Mouse (Mus musculus): Measurements from ENCODE around the gene Trat1.

The Trat1 gene

GRCm38 (mm10) chr16:48771971-48772445, at the start of gene Trat1:
Gene Trat1 (minus strand): TSS chr16:48772021.
- in situ Hi-C loops (cut with MboI; ENCODE audit: unreplicated experiment in 2 of 2): no loop called here

- in situ Hi-C loops (cut with MboI; ENCODE audit: unreplicated experiment in 2 of 2): no loop called here
Measured at GRCm38 (mm10) chr16:48818524-48818923, 46.7 kb upstream of the Trat1 start.

GRCm38 (mm10) chr16:48816695-48817094, 44.9 kb upstream of the Trat1 start, which contains the start of gene Retnlb:
Gene Retnlb (plus strand): TSS chr16:48816856.
- in situ Hi-C loops (cut with MboI; ENCODE audit: unreplicated experiment in 2 of 2): no loop called here

GRCm38 (mm10) chr16:48811881-48812436, 40.1 kb upstream of the Trat1 start:
- in situ Hi-C loops (cut with MboI; ENCODE audit: unreplicated experiment in 2 of 2): no loop called here

- in situ Hi-C loops (cut with MboI; ENCODE audit: unreplicated experiment in 2 of 2): no loop called here
Measured at GRCm38 (mm10) chr16:48809374-48809773, 37.6 kb upstream of the Trat1 start.

- in situ Hi-C loops (cut with MboI; ENCODE audit: unreplicated experiment in 2 of 2): no loop called here
Measured at GRCm38 (mm10) chr16:48806521-48806920, 34.7 kb upstream of the Trat1 start.

GRCm38 (mm10) chr16:48805412-48805811, 33.6 kb upstream of the Trat1 start:
- in situ Hi-C loops (cut with MboI; ENCODE audit: unreplicated experiment in 2 of 2): no loop called here

GRCm38 (mm10) chr16:48800906-48801305, 29.1 kb upstream of the Trat1 start:
- in situ Hi-C loops (cut with MboI; ENCODE audit: unreplicated experiment in 2 of 2): no loop called here

- in situ Hi-C loops (cut with MboI; ENCODE audit: unreplicated experiment in 2 of 2): no loop called here
Measured at GRCm38 (mm10) chr16:48799470-48799869, 27.6 kb upstream of the Trat1 start.

GRCm38 (mm10) chr16:48798285-48798684, 26.5 kb upstream of the Trat1 start:
- in situ Hi-C loops (cut with MboI; ENCODE audit: unreplicated experiment in 2 of 2): no loop called here

GRCm38 (mm10) chr16:48788704-48789185, 16.9 kb upstream of the Trat1 start:
- in situ Hi-C loops (cut with MboI; ENCODE audit: unreplicated experiment in 2 of 2): no loop called here

- in situ Hi-C loops (cut with MboI; ENCODE audit: unreplicated experiment in 2 of 2): no loop called here
Measured at GRCm38 (mm10) chr16:48786258-48786657, 14.4 kb upstream of the Trat1 start.

GRCm38 (mm10) chr16:48777254-48777653, 5.4 kb upstream of the Trat1 start:
- in situ Hi-C loops (cut with MboI; ENCODE audit: unreplicated experiment in 2 of 2): no loop called here

- in situ Hi-C loops (cut with MboI; ENCODE audit: unreplicated experiment in 2 of 2): no loop called here
Measured at GRCm38 (mm10) chr16:48769183-48769582, 2.6 kb downstream of the Trat1 start.

- in situ Hi-C loops (cut with MboI; ENCODE audit: unreplicated experiment in 2 of 2): no loop called here
Measured at GRCm38 (mm10) chr16:48760643-48761481, 11.0 kb downstream of the Trat1 start.

GRCm38 (mm10) chr16:48750145-48750827, 21.5 kb downstream of the Trat1 start:
- in situ Hi-C loops (cut with MboI; ENCODE audit: unreplicated experiment in 2 of 2): no loop called here

GRCm38 (mm10) chr16:48745418-48745817, 26.4 kb downstream of the Trat1 start:
- in situ Hi-C loops (cut with MboI; ENCODE audit: unreplicated experiment in 2 of 2): no loop called here

- in situ Hi-C loops (cut with MboI; ENCODE audit: unreplicated experiment in 2 of 2): no loop called here
Measured at GRCm38 (mm10) chr16:48745011-48745410, 26.8 kb downstream of the Trat1 start.

- in situ Hi-C loops (cut with MboI; ENCODE audit: unreplicated experiment in 2 of 2): no loop called here
Measured at GRCm38 (mm10) chr16:48741549-48741948, 30.3 kb downstream of the Trat1 start.

GRCm38 (mm10) chr16:48739974-48740373, 31.8 kb downstream of the Trat1 start:
- in situ Hi-C loops (cut with MboI; ENCODE audit: unreplicated experiment in 2 of 2): no loop called here

GRCm38 (mm10) chr16:48738429-48738828, 33.4 kb downstream of the Trat1 start:
- in situ Hi-C loops (cut with MboI; ENCODE audit: unreplicated experiment in 2 of 2): no loop called here
